Mouse (Mus musculus): ENCODE measurements around the gene Zfp523. TPM values are rescaled to one million over a fixed set of nuclear protein-coding genes. Genes with fewer than 3 reads are reported as not detected.
A peak's percentile ranks its signal among the peaks of the same experiment; 100 is the strongest.
"Not testable (repeated sequence)": the region's sequence is repeated elsewhere in the genome, so short reads cannot be mapped to it uniquely, and the experiment has no call there.

Gene Zfp523
- total RNA-seq, 2 experiments from 2014 or later, result 101 to 112 TPM

DNA sequence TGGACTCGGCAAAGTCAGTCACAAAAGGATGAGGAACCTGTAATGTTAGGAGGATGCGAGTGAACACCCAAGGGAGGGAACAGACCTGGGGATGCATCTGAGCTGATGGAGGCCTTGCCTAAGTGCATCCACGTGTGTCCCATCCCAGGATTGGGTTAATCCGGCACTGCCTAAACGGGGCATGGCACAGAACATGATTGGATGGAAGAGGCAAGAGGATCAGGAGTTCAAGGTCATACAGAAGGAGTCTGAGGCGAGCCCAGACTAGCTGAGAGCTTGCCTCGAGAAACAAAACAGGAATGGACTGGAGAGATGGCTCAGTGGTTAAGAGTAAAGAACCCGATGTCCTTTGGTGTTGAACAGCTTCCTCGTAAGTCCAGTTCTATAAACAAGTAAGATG lies 35.5 kb downstream of the Zfp523 start:
- no peak for DNase-seq

DNA sequence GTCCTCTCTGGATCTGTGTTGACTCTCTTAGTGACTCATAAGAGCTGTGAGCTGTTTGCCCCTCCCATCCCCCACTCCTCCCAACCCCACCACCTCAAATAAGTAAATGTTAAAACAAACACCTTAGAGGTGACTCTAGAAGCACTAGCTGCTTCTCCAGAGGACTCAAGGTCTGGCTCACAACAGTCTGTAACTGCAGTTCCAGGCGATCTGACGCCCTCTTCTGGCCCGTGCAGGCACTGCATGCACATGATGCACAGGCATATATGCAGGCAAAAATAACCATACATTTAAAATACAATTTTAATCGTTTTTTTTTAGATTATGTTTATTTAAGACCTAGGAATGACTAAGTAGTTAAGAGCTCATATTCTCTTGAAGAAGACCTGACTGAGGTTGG lies 36.3 kb downstream of the Zfp523 start:
- no peak for DNase-seq

DNA sequence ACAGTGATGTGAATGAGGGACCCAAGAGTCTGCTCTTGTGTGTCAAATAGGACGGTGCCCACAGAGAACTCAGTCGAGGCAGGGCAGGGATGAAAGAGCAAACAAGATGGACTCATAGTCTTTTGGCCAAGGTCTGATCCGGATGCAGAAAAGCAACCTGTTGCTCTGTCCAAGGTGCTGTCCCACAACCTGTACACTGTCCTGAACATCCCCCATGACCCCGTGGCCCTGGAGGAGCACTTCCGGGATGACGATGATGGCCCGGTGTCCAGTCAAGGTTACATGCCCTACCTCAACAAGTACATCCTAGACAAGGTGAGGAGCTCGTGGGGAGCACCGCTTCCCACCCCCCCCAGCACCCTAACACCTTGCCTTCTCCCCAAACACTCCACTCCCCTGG lies 39.9 kb downstream of the Zfp523 start:
- DNase-seq, result no peak

DNA sequence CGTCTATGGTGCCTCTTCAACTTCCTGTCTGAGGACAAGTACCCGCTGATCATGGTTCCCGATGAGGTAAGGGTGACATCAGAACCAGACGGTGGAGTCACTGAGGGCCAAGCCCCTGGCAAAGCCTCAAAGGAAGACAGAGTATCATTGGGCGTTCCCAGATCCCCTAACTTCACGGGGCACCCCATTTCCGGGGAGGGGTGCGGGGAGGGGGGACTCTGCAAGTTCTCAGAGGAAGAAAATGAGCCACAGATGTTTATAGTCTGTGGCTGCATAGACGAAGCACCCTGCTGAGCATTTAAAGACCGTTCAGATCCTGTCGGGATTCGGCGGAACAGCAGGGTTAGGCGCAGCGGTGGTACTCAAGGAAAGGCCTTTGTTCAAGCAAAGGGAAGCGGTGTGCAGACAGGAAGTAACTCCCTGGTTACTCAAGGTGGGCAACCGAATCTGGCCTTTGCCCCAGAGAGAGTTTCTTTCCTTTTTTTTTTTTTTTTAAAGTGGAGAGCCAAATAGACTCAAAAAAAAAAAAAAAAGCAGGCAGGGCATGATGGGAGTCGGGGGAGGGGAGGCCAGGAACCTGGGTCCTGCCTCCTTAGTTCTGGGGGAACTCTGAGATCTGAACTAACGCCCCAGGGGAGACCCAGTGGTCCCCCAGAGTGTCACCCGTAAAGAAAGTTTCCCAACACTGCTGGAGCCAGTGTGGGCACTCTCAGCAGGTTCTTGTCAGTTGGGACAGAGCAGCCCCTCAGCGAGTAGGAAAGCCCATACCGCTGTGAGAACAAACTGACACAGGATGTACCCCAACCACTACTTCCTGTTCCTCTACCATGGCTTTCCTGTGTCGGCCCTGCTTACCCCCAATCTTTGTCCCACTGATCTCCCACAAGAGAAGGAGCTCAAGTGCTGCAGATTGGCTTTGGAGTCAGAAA lies 41.1 kb downstream of the Zfp523 start:
- no peak for DNase-seq

DNA sequence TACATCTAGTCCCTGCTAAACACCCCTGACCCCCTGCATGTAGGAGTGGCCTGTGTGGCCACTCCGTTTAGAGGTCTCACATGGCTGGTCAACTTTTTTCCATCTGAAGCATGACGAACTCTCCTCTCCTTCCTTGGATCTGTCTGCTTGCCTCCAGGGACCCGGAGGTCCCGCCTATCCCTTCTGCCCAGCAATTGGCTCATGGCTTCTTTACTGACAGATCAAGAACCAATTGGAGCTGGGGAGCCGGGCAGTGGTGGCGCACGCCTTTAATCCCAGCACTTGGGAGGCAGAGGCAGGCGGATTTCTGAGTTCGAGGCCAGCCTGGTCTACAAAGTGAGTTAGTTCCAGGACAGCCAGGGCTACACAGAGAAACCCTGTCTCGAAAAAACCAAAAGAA lies 45.5 kb downstream of the Zfp523 start:
- not testable (repeated sequence) for DNase-seq

DNA sequence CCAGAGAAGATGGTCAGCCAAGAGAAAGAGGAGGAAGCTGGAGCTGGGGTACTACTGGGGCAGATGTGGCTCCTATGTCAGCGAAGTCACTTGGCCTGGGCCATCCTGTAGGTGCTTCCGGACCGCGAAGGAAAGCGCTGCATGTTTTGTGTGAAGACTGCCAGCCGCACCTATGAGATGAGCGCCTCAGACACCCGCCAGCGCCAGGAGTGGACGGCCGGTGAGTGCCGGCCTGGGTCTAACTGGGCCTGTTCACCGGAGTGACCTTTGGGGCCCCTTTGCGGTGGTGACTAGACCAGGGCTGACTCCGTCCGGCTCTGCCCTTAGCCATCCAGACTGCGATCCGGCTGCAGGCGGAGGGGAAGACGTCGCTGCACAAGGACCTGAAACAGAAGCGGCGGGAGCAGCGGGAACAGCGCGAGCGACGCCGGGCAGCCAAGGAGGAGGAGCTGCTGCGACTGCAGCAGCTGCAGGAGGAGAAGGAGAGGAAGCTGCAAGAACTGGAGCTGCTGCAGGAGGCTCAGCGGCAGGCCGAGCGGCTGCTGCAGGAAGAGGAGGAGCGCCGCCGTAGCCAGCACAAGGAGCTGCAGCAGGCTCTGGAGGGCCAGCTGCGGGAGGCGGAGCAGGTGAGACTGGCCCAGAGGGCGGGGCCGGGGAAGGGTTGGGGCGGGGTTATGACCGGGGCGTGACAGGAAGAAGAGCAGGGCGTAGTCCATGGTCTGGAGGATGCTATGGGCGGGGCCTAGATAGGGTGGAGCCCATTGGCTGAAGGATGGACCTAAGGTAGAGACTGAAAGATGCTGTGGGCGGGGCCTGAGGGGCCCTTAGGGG lies 46.8 kb downstream of the Zfp523 start:
- peak; percentile 79 to 82 for DNase-seq

DNA sequence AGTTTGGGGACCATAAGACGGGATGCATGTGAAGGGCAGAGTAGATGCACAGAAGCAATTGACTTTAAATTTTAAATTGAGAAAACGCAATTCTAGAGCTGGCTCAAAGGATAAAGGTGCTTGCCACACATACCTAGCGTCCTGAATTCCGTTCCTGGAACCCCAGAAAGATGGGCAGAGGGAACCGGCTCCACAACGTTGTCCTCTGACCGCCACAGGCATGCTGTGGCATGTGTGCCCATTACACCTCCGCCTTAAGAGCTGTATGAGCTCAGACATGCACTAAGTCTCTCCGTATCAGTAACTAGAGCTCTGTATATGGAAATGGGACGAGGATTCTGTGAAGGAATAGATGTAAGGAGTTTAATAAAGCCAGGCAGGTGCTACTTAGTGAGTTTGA lies 47.7 kb downstream of the Zfp523 start:
- no peak for DNase-seq

DNA sequence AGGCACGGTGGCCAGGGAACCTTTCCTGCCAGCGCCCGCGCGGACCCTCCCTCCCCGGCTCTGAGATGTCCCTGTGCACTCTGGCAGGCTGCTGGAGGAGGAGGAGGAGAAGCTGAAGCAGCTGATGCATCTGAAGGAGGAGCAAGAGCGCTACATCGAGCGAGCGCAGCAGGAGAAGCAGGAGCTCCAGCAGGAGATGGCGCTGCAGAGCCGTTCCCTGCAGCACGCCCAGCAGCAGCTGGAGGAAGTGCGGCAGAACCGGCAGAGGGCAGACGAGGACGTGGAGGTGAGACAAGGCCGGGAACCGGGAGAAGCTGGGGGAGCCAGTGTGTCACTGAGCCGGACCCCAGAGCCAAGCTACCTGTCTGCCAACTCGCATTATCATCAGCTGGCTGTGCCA lies 49.1 kb downstream of the Zfp523 start:
- DNase-seq, result peak; percentile 90 to 91

DNA sequence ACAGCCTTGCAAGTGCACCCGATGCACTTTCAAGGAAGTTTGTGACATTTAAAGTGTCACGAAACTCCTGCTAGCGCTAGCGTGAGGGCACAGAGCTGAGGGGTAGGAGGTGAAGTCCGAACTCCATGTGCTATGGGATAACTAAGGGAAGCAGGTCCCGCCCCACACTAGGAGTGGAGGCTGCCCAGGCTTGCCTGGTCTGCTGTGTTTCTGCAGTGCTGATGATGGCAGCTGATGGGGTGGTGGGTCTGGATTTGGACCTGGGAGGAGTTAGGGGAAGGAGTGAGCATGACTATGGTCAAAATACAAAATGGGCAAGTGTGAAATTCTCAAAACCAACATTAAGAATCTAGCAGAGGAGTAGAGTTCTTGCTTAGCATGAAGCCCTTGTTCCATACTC lies 53.6 kb downstream of the Zfp523 start:
- no peak for DNase-seq

DNA sequence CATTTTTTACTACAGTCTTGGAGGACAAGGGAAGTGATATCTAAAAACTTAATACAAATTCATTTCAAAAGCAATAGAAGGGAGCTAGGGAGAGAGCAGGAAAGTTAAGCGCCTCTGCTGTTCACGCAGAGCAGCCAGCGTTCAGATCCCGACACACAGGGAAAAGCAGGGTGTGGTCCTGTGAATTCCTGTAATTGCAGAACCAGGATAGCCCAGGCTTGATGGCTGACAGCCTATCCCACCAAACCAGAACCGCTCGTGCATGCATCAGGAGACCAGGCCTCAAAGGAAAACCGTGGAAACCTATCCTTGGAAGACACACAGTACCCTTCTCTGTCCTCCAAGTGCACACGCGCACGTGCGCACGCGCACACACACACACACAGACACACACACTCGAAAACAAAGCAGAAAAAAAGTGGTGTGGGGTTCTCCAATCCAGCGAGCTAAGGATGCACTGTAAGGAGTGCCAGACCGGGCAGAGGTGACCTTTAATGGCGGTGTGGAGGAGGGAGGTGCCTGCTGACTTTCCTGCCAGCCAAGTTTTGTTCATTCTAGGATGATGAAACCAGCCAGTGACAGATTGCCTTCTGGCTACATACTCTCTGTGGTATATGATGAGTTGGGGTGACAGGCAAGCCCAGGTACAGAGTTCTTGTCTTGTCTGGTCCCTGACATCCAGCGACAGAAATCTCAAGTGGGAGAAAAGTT lies 54.3 kb downstream of the Zfp523 start:
- no peak for DNase-seq

DNA sequence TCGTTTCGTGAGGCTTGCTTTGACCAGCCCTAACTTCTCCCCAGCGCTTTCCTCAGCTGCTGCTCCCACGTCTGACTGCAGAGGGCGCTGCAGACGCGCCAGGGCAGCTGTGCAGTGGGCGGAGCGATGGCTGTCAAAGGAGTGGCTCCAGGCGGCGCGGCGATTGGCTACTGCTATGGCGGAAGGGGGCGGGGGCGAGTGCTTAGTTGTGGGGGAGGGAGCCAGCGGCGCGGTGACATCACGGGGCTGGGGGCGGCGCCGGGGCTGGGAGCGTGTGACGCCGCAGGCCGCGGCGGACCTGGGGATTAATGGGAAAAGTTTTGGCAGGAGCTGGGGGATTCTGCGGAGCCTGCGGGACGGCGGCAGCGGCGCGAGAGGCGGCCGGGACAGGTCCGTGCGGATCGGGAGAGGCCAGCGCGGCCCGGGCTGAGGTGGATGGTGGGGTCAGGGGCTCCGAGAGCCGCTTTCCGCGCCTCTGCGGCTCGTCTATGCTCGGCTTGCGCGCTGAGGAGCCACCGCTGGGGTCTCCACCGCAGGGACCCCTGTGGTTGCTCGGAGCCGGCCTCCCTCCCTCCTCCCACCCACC lies 55.6 kb downstream of the Zfp523 start, which contains the start of gene Ppard:
Ppard (plus strand) TSS at position 226 of the 586 bp plus-strand sequence.
- DNase-seq, result peak; percentile 95 to 96

DNA sequence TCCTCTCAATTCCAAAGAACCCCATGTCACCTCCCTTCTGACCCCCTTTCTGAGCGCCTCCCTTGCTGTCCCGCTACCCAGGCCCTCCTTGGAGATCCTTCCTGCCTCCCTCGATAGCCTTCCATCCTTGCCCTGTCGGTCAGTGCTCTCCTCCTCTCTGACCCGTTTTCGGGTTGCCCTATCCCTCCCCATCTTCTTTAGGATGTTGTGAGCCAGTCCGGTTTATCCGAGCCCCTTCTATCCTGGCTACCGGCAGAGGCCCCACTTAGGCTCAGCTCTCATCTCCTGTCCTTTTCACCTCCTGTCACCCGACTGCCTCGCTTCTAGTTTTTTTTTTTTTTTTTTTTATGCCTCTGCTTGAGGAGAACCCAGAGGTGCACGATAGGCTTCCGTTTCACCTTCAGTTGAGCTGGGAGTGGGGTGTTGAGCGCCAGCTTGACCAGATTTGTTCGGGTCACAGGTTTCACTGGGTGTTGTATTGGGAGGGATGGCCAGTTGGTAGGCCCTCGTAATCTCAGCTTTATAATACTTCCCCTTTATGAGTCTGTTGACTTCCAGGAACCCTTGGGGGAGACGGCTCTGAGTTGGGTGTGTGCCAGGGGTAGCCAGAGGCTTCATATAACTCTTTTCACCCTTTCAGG lies 56.3 kb downstream of the Zfp523 start:
- DNase-seq, result no peak

DNA sequence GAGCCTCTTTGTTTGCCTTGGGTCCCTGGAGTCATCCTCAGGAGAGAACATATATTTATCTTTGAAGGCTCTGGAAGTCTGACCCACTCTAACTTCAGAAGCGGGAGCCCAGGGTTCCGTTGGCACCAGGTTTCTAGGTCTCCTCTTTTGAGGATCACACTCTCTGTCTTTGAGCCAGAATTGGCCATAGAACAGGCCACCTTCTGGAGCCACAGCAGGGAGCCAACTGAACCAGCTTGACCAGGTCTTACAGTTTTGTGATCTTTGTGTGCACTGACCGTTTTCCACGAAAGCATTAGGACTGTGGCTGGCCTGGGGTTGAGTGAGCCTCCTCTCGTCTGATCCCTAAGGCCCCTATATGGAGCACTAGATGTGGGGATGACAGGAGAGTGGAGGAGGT lies 57.7 kb downstream of the Zfp523 start:
- no peak for DNase-seq

DNA sequence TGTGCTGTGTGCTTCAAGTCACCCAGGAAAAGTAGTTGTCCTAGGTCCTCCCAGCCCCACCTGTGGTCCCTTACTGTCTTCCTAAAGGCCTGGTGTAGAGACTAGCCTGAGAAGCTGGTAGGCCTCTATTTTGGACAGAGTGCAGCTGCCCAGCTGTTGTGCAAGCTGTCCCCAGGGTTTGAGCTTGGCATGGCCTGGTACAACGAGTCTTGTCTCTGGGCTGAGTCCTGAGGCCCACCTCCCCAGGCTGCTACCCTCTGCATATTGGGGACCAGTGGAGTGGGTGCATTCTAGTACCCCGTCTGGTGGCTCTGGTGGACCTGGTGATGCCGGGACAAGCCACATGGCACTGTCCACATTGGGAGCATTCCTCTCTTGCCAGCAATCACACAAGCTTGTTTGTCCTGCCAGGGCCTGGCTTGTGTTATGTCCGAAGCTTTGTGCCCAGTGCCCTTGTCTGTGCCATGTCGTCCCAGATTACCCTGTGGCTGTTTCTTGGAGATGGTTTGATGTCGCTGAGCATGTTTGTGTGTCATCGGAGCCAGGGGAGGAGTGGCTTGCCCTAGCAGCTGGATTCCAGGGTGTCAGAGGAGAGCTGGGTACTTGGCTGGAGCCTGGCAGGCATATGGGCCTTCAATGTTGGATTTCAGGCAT lies 59.2 kb downstream of the Zfp523 start:
- DNase-seq, result peak in 1 of 2 experiments; percentile 23

DNA sequence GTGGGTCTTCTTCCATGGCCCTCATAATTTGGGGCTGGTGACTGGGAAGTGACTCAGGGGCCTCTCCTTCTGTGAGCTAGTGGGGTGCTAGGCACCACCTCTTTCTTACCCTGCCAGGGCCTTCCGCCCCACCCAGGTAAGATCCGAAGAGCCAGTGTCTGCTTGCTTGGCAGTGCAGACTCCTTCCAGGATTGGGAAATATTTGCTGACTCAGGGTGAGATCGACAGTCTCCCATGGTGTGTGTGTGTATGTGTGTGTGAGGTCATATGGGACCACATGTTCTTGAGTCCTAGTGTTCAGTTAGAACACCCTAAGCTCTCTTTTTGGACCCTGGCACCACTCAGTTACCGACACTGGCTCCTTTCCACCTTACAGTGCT lies 59.7 kb downstream of the Zfp523 start:
- no peak for DNase-seq

DNA sequence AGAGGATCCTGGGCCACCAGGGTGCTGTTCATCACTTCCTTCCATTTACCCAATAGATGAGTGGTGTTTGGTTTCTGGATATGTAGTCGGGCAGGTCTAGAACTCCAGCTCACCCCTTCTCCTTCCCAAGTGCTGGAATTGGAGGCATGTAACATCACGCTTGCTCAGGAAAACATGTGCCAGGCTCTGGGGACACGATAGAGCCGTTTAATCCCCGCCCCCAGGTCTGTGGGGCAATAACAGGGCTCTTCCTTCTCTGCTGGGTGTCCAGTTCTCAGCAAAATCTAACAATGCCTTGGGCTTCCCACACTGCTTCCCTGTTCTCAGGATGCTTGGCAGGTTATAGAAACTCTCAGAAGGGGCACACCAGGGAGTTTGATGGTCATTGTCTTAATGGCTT lies 60.4 kb downstream of the Zfp523 start:
- DNase-seq, result no peak

DNA sequence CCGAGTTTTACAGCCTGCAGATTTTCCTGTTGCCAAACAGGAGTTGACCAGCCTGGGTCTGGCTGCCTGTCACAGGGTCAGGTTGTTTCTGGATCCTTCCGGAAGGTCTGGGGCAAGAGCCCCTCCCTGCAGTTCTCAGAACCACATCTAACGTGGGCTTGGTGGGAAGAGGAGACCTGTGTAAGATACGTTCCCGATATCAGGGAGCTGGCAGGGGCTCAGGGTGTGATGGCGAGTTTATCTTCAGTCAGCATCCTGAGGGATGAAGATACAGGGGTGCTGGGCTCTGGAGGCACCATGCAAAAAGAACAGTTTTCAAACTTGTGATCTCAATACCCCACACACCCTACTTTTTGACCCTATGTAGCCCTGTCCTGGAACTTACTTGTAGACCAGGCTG lies 60.9 kb downstream of the Zfp523 start:
- no peak for DNase-seq

DNA sequence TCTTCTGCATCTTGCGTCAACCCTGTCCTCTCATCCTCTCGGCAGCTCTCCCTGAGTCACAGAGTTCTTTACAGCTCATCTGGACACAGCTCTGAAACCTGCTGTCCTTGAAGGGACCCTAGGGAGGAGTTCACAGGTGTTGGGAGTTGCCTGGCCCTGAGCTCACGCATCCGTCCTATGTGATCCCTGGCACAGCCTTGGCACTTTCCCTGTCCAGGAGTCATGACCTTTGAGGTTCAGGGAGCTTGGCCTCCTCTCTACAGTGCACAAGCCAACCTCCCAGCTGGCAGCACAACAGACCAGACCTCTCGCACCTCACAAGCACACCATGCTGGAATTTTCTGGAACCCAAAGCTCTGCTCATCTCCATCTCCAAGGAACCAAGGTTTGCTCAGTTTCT lies 63.9 kb downstream of the Zfp523 start:
- no peak for DNase-seq

DNA sequence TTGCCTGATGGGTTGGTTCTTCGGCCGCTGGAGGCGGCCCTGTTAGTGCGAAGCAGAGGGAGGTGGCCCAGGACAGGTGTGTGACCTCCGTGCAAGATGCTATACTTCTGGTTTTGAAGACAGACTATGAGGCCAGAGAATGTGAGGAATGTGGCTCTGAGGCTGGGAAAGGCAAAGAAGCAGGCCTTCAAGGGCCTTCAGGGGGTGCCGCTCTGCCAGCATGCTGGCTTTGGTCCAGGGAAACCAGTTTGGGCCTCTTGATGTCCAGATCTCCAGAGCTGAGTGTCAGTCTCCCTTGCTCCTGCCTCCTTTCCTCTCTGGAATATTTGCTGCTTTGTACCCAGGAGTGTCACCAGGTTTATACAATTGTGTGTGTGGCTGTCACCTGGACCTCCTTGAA lies 65.4 kb downstream of the Zfp523 start:
- no peak for DNase-seq

DNA sequence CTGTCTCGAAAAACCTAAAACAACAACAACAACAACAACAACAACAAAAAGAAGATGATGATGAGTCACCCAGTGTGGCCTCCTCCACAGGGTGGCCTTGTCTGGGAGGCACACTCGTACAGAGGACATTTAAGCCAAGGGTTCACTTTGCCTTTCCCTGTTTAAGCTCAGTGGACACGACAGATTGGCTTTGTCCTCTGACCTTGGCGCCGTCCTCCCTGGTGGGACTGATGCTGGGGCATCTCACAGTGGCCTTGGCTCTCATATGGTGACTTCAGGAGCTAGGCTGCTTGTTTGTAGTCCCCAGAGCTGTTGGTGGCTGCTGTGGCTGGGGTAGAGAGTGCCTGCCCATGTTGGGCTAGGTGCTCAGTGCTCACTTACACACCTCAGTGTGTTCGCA lies 67.3 kb downstream of the Zfp523 start:
- DNase-seq, result no peak

DNA sequence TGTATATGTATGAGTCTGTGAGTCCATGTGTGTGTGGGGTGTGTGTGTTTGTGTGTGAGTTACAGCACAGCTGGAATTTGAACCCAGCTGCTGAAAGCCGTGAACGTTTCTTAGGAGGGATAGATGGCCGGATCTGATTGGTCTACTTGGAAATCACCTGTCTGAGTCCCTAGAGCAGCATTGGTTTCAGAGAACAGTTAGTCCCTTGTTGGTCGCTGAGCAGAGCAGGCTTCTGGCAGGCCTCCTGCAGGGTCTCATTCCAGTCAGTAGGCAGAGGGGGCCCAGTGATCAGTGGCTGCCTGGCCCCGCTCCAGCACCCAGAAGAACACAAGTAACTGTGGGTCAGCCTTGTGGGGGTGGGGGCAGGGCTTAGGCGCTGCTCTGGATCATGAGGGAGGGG lies 67.8 kb downstream of the Zfp523 start:
- DNase-seq, result peak in 1 of 2 experiments; percentile 18
